Mouse (Mus musculus) heart, adult 8-10 months (tissue): ENCODE data around the gene Ythdc1. TPM values are rescaled to one million over a fixed set of nuclear protein-coding genes. Genes with fewer than 3 reads are reported as not detected.
"Not testable (repeated sequence)": the region's sequence is repeated elsewhere in the genome, so short reads cannot be mapped to it uniquely, and the experiment has no call there.

Experiments used
- DNase-seq: peaks from one replicate; pipeline ENCODE4 v3.0.0; 2022; ENCODE audit warnings: low spot score
- total RNA-seq, 4 experiments: library from RNA; stranded (reverse); gene quantifications; 2 replicates each; pipeline ENCODE4 v1.2.4; 2022

Ythdc1 gene
- total RNA-seq, result 10 to 100 TPM; 28.2 to 34.9 (median 31.4) TPM

DNA sequence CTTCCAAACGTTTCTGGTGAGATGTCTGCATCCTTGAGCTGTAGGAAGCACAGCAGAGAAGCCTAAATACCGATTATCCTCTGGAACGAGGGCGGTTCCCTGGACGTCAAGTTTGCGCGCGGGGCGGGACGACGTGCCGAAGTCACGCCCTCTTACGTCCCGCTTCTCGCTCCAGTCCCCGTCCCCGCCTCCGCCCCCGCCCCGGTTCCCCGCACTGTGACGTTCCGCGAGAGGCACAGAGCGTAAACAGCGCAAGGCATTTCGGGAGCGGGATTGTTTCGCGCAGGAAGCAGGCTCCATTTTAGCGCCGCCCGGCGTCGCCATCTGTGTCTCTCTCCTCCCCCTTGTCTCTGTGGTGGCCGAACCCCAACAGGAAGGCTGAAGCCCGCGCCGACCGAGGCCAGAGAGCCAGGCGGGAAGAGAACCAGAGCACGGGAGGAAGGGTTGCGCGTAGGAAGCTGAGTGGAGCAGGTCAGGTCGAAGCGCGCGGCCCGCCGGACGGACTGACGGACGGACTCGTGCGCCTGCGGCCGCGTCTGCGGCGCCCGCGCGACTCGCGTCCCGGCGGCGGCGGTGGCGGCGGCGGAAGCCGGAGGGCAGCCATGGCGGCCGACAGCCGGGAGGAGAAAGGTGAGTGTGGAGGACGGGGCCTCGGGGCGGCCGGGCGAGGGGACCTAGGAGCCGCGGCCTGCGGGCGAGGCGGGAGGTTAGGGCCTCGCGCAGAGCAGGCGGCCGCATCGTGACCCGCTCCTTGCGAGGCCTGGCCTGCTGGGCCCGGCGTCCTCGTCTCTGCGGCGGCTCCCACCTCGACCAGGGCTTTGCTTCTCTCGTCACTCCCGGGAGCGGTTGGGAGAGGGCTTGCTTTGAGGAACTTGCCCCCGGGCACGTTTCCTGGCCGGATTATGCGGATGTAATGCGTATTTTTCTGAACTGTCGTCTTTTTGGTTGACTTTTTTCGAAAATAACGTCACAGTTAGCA, at the start of gene Ythdc1:
Gene Ythdc1 (plus strand): TSS at position 260 of the 979 bp plus-strand sequence.
- peak; percentile 95 for DNase-seq

DNA sequence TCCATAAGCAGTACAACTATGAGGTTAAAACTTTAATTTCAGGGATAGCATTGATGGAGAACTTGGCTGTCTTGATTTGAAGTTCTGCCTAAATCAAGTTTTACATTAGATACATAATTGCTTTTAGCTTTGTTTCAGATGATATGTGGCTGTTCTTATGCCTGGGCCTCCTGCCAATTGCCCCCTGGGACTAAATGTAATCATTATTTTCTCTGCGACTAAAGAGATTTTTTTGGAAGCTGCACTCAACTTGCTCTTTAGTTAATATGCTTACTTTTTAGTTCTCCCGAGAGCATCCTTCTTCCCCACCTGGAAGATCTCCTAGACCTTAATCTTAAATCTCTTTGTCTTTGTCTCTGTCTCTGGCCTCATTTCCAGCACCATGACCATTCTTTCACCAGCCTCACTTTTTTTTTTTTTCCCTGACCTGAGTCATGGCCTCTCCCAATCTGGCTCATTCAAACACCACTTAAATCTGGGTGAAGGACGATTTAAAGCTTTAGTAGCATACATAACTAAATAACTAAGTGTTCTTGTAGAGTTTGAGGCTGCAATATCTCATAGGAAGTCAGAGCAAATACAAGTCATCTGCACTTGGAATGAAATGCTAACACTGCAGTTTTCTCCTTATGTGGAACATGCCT, 34.9 kb upstream of the Ythdc1 start:
- DNase-seq, result no peak

DNA sequence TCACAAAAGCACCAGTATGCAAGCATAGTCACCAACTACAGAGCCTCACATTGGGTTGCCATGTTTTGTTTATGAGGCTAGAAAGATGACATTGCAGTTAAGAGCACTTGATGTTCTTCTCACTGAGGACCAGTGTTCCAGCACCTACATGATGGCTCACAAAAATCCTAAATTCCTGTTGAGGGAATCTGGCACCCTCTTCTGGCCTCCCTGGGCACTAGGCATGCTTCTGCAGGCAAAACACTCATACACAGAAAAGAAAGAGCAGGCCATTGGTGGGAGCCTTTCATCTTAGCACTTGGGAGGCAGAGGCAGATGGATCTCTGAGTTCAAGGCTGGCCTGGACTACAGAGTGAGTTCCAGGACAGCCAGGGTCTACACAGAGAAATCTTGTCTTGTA, 33.0 kb upstream of the Ythdc1 start:
- no peak for DNase-seq

DNA sequence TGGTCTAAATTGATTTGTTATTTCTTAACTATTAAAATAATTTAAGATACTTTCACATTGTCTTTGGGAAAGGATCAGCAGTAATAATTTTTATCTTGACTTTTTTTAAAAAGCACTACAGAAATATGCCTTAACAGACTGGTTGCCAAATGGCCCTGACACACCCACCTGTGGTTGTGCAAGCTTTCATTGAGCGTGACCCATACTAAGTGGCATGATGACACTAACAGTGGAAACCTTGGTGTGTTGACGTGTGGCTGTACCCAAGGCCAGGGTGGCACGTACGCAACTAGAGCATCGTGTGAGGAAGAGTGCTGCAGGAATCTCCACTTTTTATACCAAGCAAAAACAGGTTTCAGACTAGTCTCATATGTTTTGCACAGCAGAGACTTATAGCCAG, 27.1 kb upstream of the Ythdc1 start:
- DNase-seq, result no peak

DNA sequence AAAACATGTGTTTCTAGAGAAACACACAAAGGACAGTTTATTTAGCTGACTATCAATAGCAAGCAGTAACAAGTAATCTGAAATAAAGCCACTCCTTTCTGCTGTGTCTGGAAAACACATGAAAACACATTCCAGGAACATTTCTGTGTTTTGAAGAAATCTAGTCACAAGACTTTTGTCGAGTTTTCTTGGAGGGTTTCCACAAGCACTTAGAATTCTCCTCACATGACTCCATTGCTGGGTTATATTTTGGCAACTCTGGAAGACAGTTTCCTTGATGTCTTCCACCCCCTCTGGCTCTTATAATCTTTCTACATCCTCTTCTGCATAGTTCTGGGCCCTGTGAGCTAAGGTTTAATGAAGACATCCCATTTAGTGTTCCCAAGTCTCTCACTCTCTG, 25.6 kb upstream of the Ythdc1 start:
- DNase-seq, result no peak

DNA sequence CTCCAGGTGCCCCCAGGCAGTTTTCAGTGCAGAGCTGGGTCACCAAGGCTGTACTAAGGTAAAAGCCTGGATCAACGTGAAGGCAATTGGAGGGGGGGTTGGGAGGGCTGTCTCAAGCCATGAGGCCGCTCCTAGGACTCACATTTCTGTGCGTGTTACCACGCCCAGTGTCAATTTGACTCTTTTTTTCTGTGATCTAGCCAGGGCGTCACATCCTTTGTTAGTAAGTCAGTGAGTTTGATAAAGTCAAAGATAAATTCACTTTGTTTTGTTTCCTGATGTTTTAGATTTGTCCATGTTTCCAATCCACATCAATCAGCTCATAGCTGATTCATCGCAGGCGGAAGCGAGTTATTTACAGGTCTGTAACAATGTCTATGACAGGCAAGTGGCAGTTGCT, 21.0 kb upstream of the Ythdc1 start:
- DNase-seq, result no peak

DNA sequence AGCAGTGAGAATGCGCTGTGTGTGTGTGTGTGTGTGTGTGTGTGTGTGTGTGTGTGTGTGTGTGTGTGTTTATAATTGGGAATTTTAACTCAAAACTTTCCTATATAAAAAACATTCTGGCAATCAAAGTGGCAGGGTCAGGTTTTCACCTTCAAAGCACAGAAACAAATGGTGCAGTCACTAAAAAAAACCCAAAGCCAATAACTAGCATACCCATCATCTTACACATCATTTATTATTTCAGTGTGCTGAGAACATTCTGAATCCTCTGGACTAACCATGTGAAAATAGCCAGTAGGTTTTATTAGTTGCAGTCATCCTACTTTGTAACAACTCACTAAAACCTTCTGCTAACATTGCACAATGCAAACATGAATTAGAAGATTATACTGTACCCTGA, 19.8 kb upstream of the Ythdc1 start:
- DNase-seq, result no peak

DNA sequence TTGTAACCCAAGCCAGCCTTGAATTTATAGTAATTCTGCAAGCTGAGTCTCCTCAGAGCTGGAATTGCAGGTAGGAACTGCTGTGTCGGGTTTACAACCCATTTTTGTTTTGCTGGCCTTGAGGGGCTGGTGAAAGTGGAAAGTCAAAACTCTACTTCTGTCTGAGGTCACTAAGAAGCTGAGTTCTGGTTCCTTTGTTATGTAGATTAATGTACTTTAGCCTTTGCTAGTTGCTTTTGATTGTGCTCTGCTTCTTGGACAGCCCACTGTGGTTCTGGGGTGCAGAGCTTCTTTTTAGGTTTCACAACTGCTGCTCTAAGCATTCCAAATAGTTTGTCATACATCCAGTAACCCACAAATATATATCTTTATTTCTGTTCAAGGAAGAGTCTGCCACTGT, 17.2 kb upstream of the Ythdc1 start:
- no peak for DNase-seq

DNA sequence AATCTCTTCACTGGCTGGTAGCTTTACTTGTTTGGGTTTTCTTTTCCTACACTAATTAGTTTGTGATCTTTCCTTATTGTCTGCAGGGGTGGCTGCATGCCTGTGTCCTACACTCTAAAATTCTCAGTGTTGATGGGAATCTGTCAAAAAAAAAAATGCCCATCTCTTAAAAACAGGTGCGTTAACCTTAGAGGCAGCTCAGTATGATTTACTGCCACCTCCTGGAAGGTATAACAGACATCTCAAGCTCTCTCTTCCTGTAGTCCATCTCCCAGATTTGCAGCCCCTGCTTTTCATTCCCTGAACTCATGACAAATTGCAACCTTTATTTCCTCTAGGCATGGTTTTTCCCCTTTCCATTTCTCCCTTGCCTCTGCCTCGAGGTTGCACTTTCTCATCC, 14.1 kb upstream of the Ythdc1 start:
- no peak for DNase-seq

DNA sequence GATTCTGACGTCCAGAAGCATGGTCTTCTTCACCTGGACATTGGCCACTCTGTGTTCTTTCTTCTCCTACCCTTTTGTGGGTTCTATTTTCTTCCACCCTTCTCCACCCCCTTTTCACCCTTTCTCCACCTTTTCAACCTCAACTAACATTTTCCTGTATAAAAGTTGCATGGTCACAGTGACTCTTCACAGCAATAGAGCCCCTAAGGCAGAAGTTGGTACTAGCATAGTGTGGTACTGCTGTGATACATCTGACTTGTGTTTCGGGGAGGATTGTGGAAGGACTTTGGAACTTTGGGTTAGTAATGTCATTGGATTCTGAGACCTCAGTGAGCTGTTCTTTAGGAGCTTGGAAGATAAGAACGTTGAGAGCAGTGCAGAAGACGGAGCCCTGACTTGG, 11.8 kb upstream of the Ythdc1 start:
- no peak for DNase-seq

DNA sequence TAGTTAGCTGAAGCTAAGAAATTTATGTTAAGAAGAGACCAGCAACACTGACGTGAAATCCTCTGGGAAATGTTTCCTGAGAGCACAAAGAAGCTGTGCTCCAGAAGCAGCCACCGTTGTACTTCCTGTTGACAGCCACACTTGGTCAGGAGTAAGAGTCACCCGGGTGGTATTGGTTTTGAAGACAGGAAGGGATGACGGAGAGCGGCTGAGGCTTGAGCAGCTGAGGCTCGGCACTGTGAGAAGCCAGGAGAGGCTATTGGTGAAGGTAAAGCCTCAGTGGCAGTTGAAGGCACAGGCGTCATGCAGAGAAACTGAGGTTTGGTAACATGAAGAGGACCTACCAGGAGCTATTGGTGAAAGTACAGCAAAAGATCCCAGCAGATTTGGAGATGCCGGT, 11.2 kb upstream of the Ythdc1 start:
- no peak for DNase-seq

DNA sequence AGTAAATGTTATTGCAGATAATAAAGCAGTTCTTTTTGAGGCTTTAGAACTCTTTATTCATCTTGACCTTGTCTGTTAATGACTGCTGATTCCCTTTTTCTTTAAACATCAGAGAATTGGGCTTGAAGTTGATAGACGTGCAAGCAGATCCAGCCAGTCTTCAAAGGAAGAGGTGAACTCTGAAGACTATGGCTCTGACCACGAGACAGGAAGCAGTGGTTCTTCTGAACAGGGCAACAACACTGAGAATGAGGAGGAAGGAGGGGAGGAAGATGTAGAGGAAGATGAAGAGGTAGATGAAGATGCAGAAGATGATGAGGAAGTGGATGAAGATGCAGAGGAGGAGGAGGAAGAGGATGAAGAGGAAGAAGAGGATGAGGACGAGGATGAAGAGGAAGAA, 12.8 kb downstream of the Ythdc1 start:
- no peak for DNase-seq

DNA sequence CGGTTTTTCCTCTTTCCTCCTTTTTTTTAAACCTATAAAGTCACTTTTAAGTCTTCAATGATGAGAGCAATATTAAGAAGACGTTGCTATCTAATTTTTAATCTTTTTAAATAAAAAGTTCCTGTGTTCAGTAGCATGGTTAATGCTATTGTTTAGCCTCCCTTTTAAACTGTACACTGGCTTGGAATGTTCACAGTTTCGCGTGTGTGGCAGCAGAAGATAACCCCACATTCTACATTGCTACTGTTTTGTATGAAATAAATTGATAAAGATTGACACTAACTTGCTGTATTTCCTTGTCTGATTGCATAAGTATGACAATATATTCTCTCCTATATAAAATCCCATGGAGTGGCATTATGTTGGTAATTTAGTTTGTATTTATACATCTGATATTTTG, 32.4 kb downstream of the Ythdc1 start:
- not testable (repeated sequence) for DNase-seq

DNA sequence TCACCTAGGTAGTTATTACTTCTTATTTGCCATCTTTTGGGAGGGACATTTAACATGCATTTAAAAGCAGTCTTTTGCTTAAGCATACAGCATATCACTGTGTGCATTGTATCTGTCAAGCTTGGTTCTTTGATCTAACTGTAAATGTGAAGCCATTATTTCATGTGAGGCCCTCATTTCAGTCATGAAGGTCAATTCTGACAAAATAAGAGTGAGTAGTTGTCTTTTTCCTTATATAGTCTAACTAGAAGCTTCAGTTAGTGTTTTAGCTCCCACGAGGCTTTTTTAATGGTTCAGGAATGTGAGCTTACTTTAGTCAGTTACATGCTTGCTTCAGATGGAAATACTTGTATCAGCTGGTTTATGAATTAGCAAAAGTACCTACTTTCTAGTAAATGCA, 34.1 kb downstream of the Ythdc1 start:
- DNase-seq, result no peak

DNA sequence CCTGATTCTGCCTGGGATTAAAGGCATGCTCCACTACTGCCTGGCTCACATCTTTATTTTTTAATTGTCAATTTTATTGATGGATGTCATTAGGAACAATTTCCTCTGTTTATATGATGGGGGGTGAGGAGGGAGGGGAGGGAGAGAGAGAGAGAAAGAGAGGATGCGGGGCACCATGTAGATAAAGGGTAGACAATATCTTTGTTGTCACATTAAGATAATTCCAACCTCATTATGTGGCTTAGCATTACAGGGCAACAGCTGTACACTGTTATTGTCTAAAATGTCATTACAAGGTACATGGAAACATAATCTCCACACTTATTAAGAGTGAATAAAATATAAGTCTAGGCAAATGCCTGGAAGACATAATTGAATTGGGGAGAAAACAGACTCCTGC, 35.5 kb downstream of the Ythdc1 start:
- no peak for DNase-seq

DNA sequence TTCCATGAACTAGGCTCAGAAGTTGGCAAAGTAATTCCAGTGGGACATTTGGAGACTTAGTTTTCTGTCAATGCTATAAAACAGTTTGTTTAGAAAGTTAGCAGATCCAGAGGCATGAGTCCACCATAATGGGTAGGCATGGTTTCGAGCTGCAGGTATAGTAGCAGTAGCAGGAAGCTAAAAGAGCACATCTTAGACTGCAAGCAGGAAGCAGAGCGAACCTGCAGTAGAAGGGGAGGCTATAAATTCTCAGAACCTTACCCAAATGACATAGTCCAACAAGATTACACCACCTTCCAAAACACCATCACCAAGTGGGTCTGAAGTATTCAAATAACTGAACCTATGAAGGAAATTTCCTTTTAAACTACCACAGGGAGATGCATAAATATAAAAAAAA, 36.2 kb downstream of the Ythdc1 start:
- no peak for DNase-seq

DNA sequence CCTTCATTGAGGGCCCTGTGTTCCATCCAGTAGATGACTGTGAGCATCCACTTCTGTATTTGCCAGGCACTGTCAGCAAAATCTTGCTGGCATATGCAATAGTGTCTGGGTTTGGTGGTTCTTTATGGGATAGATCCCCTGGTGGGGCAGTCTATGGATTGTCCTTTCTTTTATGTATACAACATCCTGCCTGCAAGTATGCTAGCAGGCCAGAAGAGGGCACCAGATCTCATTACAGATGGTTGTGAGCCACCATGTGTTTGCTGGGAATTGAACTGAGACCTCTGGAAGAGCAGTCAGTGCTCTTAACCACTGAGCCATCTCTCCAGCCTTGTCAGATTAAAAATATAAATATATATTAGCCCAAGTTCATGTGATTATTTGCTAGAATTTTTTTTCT, 37.2 kb downstream of the Ythdc1 start:
- DNase-seq, result not testable (repeated sequence)

DNA sequence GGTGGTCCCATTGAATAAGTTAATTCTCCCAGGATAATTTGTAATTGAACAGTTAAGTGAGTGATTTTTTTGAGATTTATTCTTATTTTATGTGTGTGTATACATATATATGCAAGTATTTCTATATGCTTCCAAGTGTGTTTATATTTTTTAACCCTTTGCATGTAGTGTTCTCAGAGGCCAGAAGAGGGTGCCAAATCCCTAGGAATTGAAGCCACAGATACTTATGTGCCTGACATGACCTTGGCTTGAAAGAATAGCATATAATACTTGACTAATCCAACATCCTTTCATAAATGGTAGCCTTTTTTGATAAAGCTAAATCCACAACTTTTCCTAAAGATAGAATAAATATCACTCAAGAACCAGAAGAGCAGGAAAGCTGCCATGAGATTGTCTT, 46.1 kb downstream of the Ythdc1 start:
- DNase-seq, result no peak

DNA sequence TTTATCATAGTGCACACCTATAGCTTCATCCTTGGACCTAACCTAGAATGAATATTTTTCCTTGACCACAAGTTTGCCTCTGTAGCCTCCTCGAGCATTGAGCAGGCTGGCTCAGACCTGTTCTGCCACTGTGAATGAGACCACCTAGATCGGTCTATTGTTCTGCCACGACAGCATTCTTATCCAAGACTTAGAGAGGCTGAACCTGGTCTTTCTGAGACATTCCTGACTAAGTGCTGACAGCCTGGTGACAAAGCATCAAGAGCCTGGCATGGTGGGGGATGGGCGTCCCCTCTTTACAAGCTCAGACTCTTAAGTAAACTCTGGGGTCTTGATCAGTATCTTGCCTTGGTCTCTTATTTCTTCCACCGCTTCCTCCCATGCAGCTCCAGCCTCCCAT, 47.6 kb downstream of the Ythdc1 start:
- DNase-seq, result no peak

DNA sequence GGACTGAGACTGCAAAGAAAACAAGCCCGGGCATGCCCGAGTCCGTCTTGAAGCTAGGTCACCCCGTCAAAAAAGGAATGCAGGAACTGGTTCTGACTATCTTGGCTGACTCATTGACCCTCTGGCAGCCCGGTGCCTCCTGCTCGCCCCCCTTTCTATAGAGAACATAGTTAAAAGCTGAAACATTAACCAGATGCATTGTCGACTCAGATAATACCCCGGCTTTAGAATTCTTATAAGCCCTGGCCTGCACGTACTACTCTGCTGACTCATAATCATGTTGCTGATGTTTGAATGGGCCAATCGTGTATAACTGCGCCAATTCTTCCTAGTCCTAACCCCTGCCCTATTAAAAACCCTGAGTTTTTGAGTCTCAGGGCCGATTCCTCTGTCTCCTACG, 52.5 kb downstream of the Ythdc1 start:
- not testable (repeated sequence) for DNase-seq

DNA sequence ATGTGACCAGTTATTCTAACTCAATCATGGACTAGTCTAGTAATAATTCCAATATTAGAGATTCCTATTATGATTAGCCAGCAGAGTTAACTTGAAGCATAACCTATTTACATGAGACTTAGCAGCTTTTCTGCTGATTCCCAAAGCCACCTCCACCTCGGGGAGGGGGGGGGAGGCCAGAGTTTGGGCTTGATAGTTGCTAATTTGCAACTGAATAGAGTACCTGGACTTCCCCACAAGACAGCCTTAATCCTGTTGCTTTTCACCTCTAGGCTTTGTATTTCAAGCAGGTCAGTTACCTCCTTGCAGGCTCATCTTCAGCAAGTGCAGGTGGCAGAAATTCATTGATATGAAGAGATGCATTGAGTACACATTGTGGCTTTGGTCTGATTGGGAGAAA, 53.7 kb downstream of the Ythdc1 start:
- no peak for DNase-seq

DNA sequence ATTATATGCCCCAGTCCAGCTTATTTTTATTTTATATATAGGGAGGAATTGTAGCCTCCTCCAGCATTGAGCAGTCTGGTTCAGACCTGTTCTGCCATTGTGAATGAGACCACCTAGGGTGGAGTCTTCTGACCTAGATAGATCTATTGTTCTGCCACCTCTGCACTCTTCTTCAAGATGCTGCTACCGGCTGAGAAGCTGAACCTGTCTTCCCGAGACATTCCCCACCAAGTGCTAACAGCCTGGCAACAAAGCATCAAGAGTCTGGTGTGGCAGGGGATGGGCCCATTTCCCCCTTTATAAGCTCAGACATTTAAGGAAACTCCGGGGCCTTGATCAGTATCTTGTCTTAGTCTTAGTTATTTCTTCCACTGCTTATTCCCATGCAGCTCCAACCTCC, 54.3 kb downstream of the Ythdc1 start:
- DNase-seq, result no peak

DNA sequence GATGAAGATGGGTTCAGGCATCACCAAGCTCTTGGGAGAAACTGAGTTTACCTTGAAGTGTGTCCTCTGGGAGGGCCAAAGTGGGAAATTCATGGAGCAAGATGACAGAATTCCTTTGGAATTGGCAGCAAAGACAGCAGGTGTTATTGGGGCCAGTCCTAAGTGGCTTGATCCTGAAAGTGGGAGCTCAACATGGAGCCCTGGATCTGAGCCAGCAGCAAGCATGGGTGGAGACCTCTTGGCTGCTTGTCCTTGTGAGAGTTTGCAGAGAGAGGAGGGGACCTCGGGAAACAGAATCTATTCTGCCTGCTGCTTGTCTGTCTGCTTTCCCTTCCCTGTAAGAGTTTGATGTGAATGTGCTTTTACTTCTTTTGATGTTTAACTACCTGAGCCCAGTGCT, 67.9 kb downstream of the Ythdc1 start:
- no peak for DNase-seq
